Mouse (Mus musculus) cerebellum, postnatal 10 days (tissue): ENCODE measurements around the gene S100a10.

ENCODE experiments used
- DNase-seq, 2 experiments: peaks; one replicate each; pipeline ENCODE4 v3.0.0; 2021; ENCODE audit warnings: mixed read lengths in 2 of 2

S100a10 gene

DNA sequence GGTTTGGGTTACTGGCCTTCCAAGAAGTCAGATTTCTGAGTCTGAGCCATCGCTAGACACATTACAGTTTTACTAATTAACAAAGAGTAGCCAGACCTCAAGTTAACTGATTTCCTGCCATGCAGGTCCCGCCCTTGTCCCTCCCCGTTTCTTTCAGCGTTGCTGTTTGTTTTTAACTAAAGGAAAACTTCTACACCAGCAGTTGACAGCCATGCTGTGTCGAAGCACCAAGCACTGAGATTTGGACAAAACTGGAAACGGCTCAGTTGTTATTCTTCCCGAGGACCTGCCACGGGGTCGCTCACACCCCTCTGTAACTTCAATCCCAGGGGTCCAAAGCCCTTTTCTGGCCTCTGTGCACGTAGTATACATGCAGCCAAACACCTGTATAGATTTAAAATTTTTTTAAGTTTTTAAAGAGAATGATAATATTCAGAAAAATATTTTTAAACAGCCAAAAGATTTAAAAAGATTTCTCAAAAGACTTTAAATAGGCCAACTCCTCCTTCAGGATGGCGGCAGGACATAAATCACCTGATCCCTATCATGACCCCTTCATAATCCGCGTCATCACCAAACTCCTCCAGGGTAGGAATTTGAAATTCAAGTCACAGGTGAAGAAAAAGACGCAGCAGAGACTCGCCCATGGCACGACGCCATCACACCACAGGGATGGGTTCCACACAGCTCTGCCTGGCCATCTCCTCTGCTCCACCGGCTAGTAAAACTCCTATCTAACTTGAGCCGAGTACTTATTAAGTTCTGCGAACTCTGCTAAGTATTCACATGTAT lies 6.9 kb upstream of the S100a10 start:
- peak; percentile 30 to 48 for DNase-seq

DNA sequence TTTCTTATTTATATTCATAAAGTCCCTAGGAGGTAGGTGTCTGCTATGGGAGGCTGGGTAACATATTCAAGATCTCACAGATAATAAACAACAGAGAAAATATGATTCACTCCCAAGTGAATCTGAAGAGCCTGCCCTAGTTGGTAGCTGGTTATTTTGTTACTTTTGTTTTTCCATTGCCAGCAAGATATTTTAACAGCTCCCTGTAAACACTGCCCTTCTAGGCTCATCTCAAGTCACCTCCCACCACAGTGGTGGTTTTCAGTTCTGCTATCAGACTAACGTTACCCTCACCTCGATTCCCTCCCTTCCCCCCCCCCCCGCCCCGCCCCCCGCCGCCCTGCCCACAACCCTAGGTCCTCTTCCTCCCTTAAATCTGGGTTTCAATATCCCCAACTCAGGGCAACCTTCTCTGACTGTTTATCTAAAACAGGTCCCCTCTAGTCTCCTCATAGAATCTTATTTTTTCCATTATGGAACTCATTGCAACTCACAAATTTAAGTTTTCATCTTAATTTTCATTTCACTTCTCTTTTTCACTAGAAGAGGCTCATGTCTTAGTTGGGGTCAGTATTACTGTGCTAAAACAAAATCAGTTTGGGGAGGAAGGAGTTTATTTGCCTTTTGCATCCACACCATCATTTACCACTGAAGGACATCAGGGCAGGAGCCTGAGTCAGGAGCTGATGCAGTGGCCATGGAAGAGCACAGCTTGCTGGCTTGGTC lies 6.2 kb upstream of the S100a10 start:
- DNase-seq = no peak

DNA sequence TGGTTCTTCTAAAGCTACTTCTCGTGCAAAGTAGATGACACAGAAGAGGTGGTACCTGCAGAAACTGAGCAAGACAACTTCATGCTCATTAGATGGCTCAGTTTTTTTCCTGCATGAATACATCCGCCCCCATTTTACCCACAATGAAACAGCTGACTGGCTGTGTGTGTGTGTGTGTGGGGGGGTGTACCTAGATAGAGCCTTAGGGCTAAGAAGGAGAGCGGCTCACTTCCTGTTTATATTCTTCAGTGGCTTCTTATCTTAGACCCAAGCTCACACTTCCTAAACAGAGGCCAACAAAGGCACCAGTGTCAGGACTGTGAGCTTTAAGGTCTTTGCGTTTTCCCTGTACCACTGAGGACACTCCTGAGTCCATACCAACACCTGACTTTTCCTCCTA lies 4.9 kb upstream of the S100a10 start:
- no peak for DNase-seq

DNA sequence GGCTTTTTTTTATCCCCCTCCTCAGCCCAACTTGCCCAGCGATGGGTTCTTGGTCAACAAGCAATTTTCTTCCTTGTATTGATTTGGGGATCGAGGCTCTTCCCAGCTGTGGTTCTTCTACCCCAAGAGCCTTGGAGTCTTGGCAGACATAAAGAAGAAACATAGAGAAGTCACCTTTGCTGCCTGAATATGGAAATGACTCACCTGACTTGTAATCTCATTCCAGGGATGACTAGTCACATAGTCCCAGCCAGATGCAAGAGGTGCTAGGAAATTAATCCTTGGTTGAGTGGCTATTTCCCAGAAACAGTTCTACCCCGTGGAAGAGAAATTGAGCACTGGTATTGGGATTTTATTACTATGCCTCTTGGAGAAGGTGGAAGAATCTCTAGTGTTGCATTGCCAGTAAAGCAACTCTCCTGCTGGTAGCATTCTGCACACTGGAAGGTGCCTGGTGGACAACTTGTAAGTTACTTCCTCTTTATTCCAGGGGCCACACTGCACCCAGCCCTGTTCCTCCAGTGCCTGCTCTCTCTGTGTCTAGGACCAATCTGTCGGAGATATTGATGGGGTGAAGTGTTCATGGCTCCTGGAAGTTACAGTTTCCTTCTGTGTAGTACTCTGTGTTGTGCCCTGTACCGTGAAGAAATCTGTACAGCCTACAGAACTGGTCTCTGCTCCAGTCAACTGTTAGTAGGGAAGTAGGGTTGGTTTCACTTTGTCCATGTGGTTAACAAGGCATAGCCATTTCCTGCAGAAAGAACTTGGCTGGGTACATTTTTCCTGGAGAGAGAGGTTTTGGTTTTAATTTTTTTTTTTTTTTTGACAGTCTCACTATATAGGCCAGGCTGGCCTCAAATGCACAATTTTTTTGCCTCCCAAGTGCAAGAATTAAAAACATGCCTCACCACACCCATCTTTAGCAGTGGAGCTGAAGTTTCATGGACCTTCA lies 2.7 kb upstream of the S100a10 start:
- DNase-seq = no peak

- DNase-seq = no peak
Measured at GRCm38 (mm10) chr3:93553311-93553710, 1.6 kb upstream of the S100a10 start.

DNA sequence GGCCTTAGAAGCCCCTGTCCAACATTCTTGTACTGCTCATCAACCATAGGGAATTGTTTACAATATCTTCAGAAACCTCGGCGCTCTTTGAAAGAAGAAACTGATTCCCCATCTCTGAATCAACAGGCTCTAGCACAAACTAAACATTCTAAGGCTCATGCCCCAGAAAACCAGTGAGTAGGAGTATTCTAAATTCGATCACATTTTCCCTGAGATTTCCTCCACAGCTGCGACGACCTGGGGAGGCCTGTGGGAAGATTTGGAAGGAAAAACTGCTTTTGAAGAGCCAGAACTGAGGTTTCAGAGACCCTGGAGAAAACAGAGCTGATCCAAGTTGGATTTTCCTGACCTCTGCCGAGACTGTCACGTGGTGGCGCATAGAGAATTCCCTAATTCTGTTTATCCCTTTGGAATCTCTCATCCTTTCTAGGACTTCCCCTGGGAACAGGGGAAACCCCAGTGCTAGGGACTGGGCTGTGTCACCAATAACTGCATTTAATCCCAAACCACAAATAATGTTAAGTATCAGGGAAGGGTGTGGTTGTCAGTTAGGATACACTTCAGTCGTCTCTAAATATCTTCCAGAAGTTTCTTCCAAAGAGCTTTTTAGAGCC lies 1.0 kb upstream of the S100a10 start:
- no peak for DNase-seq

GRCm38 (mm10) chr3:93554379-93554980 lies 400 bp upstream of the S100a10 start:
- peak; percentile 5 to 13 for DNase-seq

GRCm38 (mm10) chr3:93555878-93556254 lies 986 bp downstream of the S100a10 start:
- peak; percentile 12 to 22 for DNase-seq

DNA sequence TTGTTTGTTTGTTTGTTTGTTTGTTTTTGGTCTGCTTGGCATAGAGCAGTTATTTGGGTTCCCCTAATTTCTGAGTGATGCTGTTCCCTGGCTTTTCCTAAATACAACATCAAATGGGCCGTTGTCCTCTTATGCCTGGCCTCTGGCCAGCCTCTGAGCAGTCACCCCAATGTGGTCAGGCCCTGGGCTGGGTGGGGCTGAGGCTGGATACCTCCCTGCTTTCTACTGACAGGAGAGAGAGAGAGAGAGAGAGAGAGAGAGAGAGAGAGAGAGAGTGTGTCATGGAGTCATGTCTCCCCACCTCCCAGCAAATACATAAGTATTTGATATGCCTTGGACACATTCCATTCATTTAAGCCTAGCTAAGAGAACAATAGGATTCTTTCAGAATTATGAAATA lies 1.7 kb downstream of the S100a10 start:
- DNase-seq = no peak

GRCm38 (mm10) chr3:93557471-93557870 lies 2.6 kb downstream of the S100a10 start:
- DNase-seq = no peak

- no peak for DNase-seq
Measured at GRCm38 (mm10) chr3:93559961-93560360, 5.1 kb downstream of the S100a10 start.

- no peak for DNase-seq
Measured at GRCm38 (mm10) chr3:93562372-93562771, 7.5 kb downstream of the S100a10 start.

GRCm38 (mm10) chr3:93563216-93563615 lies 8.3 kb downstream of the S100a10 start:
- no peak for DNase-seq

- DNase-seq = no peak
Measured at GRCm38 (mm10) chr3:93566892-93567291, 12.0 kb downstream of the S100a10 start.

- no peak for DNase-seq
Measured at GRCm38 (mm10) chr3:93567721-93568120, 12.8 kb downstream of the S100a10 start.

DNA sequence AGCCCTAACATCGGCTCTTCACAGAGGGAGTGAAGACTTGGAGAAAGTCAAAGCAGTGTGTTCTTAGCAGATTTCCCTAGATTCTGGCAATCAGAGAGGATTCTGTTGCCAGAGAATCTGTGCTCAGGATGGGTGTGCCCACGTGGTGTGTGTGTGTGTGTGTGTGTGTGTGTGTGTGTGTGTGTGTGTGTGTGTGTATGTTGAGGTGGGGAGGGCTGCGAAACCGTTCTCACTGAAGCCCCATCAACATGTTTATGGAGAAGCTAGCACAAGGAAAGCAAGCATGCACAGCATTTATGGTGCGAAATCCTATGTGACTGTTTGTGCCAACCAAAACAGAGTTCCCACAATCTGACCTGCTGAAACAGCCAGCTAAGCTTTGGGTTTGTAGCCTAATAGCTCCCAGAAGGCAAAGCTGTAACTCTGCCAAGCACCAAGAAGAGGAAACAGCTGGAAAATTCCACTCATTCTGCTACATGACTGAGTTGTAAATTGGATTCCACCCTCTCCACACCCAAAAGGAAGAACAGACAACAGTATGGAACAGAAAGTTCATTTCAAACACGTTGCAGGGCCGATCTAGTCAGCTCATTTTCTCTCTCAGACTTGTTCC lies 13.7 kb downstream of the S100a10 start:
- DNase-seq = peak; percentile 35 to 45

GRCm38 (mm10) chr3:93569046-93569445 lies 14.2 kb downstream of the S100a10 start:
- DNase-seq = no peak

- no peak for DNase-seq
Measured at GRCm38 (mm10) chr3:93572058-93572791, 17.3 kb downstream of the S100a10 start.

DNA sequence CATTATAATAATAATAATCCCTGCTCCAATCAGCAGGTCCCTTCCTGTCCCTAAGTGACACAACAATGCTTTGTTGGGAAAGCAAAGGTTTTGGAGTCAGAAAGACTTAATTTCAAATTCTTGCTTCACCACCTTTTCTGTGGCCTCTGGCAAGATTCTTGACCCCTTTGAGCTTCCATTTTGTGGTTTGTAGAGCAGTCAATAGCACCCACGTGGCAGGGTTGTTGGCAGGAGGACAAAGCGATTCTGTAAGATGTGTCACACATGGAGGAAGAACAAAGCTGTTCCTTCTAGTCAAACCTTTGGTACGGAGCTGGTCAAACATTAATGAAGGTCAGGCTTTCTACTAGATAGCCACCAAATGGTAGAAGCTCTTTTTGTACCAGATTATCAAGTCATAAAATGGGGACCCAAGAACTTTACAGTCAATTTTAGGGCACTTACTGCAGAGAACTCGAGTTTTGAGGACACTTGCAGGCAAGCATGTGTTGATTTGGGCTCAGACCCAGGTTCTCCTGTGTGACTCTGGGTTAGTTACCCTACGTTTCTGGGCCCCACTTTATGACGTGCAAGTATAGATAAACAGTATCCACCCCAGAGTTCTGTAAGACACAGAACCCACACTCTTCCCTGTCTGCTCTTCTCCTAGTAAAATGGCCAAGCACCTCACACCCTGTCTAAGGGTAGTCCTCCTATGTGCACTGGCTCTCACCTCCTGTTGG lies 24.6 kb downstream of the S100a10 start:
- no peak for DNase-seq

GRCm38 (mm10) chr3:93580039-93580403 lies 25.1 kb downstream of the S100a10 start:
- DNase-seq = no peak
